Mouse (Mus musculus) liver, adult 2 months (tissue): ENCODE data around the gene Zfp523.

Experiments used
- CTCF ChIP-seq: fragments of 200-500 bp; IDR thresholded peaks from 2 replicates; pipeline ENCODE4 v1.5.1; 2011; ENCODE audit warnings: low read depth, low read length, control low read depth
- POLR2A ChIP-seq: fragments of 200-500 bp; IDR thresholded peaks from 2 replicates; pipeline ENCODE4 v1.6.1; 2011; ENCODE audit warnings: low read length, control low read depth; ENCODE audit not compliant: insufficient read depth; ENCODE audit errors: extremely low read depth

DNA sequence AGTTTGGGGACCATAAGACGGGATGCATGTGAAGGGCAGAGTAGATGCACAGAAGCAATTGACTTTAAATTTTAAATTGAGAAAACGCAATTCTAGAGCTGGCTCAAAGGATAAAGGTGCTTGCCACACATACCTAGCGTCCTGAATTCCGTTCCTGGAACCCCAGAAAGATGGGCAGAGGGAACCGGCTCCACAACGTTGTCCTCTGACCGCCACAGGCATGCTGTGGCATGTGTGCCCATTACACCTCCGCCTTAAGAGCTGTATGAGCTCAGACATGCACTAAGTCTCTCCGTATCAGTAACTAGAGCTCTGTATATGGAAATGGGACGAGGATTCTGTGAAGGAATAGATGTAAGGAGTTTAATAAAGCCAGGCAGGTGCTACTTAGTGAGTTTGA lies 47.7 kb downstream of the Zfp523 start:
- TF ChIP-seq POLR2A = no peak
- no peak for TF ChIP-seq CTCF
